Mouse (Mus musculus): ENCODE measurements around the gene Plxna4. TPM values are rescaled to one million over a fixed set of nuclear protein-coding genes. Genes with fewer than 3 reads are reported as not detected.

Plxna4 gene
- total and polyA plus RNA-seq, 3 experiments, result not detected

DNA sequence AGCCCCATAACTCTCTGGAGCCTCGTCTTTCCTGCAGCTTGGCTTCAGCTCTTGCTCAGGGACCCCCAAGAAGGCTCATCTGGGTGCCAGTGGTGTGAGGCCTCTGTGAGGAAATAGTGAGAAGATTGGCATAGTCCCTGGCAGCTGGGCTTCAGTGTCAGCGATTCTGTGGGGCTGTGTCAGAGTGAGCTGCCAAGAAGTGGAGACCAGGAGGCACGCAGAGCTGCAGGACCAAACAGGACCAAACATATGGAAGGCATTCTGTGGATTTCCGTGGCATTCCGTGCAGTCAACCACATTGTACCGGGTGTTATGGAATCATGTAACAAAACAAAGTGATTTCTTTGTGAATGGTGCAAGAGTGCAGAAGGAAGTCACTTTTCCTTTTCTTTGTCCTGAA, 461.1 kb downstream of the Plxna4 start:
- H3K36me3 ChIP-seq (replicated peaks in 1 of 2; ENCODE audit: control insufficient read depth in 1 of 2, insufficient read depth in 1 of 2, low read length in 1 of 2), result no peaks in the 10 kb centered on the region
- H3K27me3 ChIP-seq (replicated peaks), result peaks cover 32% of the 10 kb centered on the region
- dilution Hi-C loops (cut with MboI; ENCODE audit: extremely low pct_ligation_motif_present, extremely low pct_unique_long_range_greater_than_20kb, low sequenced_read_pairs), result no loop called here
- no peak for TF ChIP-seq BHLHE40 (IDR thresholded peaks at IDR 0.05; ENCODE audit: low read depth, low read length)
- TF ChIP-seq POLR2AphosphoS2 (IDR thresholded peaks at IDR 0.05; ENCODE audit: low read depth, low read length), result no peak
- TF ChIP-seq RAD21 (IDR thresholded peaks at IDR 0.05; ENCODE audit: low read depth, low read length), result no peak
- no peak for TF ChIP-seq NRF1 (IDR thresholded peaks at IDR 0.05; ENCODE audit: low read depth, low read length)
- no peak for TF ChIP-seq MAZ (IDR thresholded peaks at IDR 0.05; ENCODE audit: low read depth, low read length)
- no peak for TF ChIP-seq PAX5 (IDR thresholded peaks at IDR 0.05; ENCODE audit: low read length)
- no peak for TF ChIP-seq JUN (IDR thresholded peaks at IDR 0.05; ENCODE audit: insufficient read depth, low read depth, low read length)
- TF ChIP-seq MAFK (IDR thresholded peaks at IDR 0.05; ENCODE audit: insufficient replicate concordance, low read length), result no peak
- no peak for TF ChIP-seq SIN3A (IDR thresholded peaks at IDR 0.05; ENCODE audit: low read length)
- no peak for TF ChIP-seq IRF4 (IDR thresholded peaks at IDR 0.05; ENCODE audit: low read depth, low read length)
- no peak for TF ChIP-seq ZC3H11A (IDR thresholded peaks at IDR 0.05; ENCODE audit: low read depth, low read length)
- no peak for TF ChIP-seq NELFE (IDR thresholded peaks at IDR 0.05; ENCODE audit: low read depth, low read length)
- no peak for TF ChIP-seq MEF2A (IDR thresholded peaks at IDR 0.05; ENCODE audit: borderline replicate concordance, low read depth, low read length)
- TF ChIP-seq ZNF384 (IDR thresholded peaks at IDR 0.05; ENCODE audit: low read depth, low read length), result no peak
- TF ChIP-seq KAT2A (IDR thresholded peaks at IDR 0.05; ENCODE audit: insufficient replicate concordance, low read length), result no peak
- H3K9ac ChIP-seq (ENCODE audit: insufficient read depth, low read depth), result no peak overlapping the region
- in situ Hi-C loops (cut with MboI; ENCODE audit: low pct_ligation_motif_present, low pct_unique_long_range_greater_than_20kb, low sequenced_read_pairs), result no loop called here
- no peak for DNase-seq (ENCODE audit: extremely low read depth)
- H3K9me3 ChIP-seq (replicated peaks; ENCODE audit: low read length), result no peaks in the 10 kb centered on the region
- no peaks in the 10 kb centered on the region for H3K79me2 ChIP-seq (replicated peaks; ENCODE audit: control insufficient read depth, extremely low read depth, insufficient read depth, poor library complexity, severe bottlenecking)
- no peak overlapping the region for H3K4me2 ChIP-seq (ENCODE audit: insufficient read depth, low read depth, poor library complexity, severe bottlenecking)
- no peak overlapping the region for H3K4me3 ChIP-seq (replicated peaks in 1 of 3; ENCODE audit: low read depth in 2 of 3, low read length in 2 of 3, poor library complexity in 1 of 3)
- H3K27ac ChIP-seq (ENCODE audit: insufficient read depth, low read depth), result no peak overlapping the region
- H3K4me1 ChIP-seq (ENCODE audit: control insufficient read depth in 1 of 2, insufficient read depth in 2 of 2), result no peaks in the 10 kb centered on the region

DNA sequence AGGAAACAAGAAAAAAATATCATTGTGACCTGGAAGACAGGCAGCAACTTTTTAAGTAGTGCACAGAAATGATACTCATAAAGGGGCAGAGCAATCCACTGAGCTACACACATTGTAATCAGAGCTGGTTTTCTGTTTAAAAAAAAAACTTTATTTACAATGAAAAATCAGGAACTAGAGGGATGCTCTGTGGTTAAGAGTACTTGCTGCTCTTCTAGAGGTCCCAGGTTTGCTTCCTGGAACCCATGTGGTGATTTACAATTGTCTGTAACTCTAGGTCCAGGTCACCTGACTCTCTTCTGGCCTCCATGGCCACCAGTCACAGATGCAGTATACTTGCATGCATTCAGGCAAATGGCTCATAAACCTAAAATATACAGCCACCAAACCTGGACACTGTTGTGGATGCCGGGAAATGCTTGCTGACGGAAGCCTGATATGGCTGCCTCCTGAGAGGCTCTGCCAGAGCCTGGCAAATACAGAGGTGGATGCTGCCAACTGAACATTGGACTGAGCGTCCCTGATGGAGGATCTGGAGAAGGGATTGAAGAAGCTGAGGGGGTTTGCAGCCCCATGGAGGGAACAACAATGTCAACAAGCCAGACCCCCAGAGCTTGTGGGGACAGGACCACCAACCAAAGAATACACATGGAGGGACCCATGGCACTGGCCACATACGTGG, 465.3 kb downstream of the Plxna4 start:
- no peaks in the 10 kb centered on the region for H3K36me3 ChIP-seq (replicated peaks in 1 of 2; ENCODE audit: control insufficient read depth in 1 of 2, insufficient read depth in 1 of 2, low read length in 1 of 2)
- DNase-seq (ENCODE audit: extremely low read depth), result no peak
- no peak overlapping the region for H3K4me2 ChIP-seq (ENCODE audit: insufficient read depth, low read depth, poor library complexity, severe bottlenecking)
- peaks cover 39% of the 10 kb centered on the region for H3K27me3 ChIP-seq (replicated peaks)
- H3K27ac ChIP-seq (ENCODE audit: insufficient read depth, low read depth), result no peak overlapping the region
- H3K4me1 ChIP-seq (ENCODE audit: control insufficient read depth in 1 of 2, insufficient read depth in 2 of 2), result no peaks in the 10 kb centered on the region
- no peak overlapping the region for H3K9ac ChIP-seq (ENCODE audit: insufficient read depth, low read depth)
- in situ Hi-C loops (cut with MboI; ENCODE audit: low pct_ligation_motif_present, low pct_unique_long_range_greater_than_20kb, low sequenced_read_pairs) (no loop called here), dilution Hi-C loops (cut with MboI; ENCODE audit: extremely low pct_ligation_motif_present, extremely low pct_unique_long_range_greater_than_20kb, low sequenced_read_pairs) (no loop called here)
- H3K79me2 ChIP-seq (replicated peaks; ENCODE audit: control insufficient read depth, extremely low read depth, insufficient read depth, poor library complexity, severe bottlenecking), result no peaks in the 10 kb centered on the region
- TF ChIP-seq UBTF (IDR thresholded peaks at IDR 0.05; ENCODE audit: low read depth, low read length), result no peak
- TF ChIP-seq ZNF384 (IDR thresholded peaks at IDR 0.05; ENCODE audit: low read depth, low read length), result no peak
- TF ChIP-seq HCFC1 (IDR thresholded peaks at IDR 0.05; ENCODE audit: low read depth, low read length), result no peak
- no peak for TF ChIP-seq USF2 (conservative IDR thresholded peaks at IDR 0.05; ENCODE audit: low read depth, low read length)
- no peak for TF ChIP-seq ZMIZ1 (IDR thresholded peaks at IDR 0.05; ENCODE audit: low read depth, low read length)
- no peak for TF ChIP-seq RAD21 (IDR thresholded peaks at IDR 0.05; ENCODE audit: low read depth, low read length)
- no peak for TF ChIP-seq ZC3H11A (IDR thresholded peaks at IDR 0.05; ENCODE audit: low read depth, low read length)
- no peaks in the 10 kb centered on the region for H3K9me3 ChIP-seq (replicated peaks; ENCODE audit: low read length)
- no peak overlapping the region for H3K4me3 ChIP-seq (replicated peaks in 1 of 3; ENCODE audit: low read depth in 2 of 3, low read length in 2 of 3, poor library complexity in 1 of 3)
